Mouse (Mus musculus) midbrain, embryonic 11.5 days (tissue): Measurements from ENCODE around the gene Tsga13. TPM values are rescaled to one million over a fixed set of nuclear protein-coding genes. Genes with fewer than 3 reads are reported as not detected.

Experiments
- ATAC-seq: fragments of 200-750 bp; cut with Nextera tagmentation; 2 replicates; pipeline ENCODE4 v1.8.0; 2017; ENCODE audit warnings: moderate TSS enrichment, moderate library complexity; ENCODE audit not compliant: low FRiP score
- DNase-seq: peaks from one replicate; pipeline ENCODE4 v3.0.0; 2015; ENCODE audit warnings: low spot score; ENCODE audit errors: missing footprints
- H3K27ac ChIP-seq: fragments of 300-500 bp; sonication (generic); 2 replicates; pipeline ENCODE4 v1.5.1; 2014; ENCODE audit warnings: low read depth, low read length
- H3K27me3 ChIP-seq: fragments of 300-500 bp; sonication (generic); 2 replicates; pipeline ENCODE4 v1.6.1; 2014; ENCODE audit warnings: mild to moderate bottlenecking, low read length, moderate library complexity, mixed read lengths; ENCODE audit not compliant: control insufficient read depth, insufficient read depth
- H3K36me3 ChIP-seq: fragments of 300-500 bp; sonication (generic); 2 replicates; pipeline ENCODE4 v1.6.1; 2014; ENCODE audit warnings: mild to moderate bottlenecking, low read length, moderate library complexity, mixed read lengths; ENCODE audit not compliant: control insufficient read depth, insufficient read depth
- H3K4me1 ChIP-seq: fragments of 300-500 bp; sonication (generic); 2 replicates; pipeline ENCODE4 v1.6.1; 2014; ENCODE audit warnings: low read length; ENCODE audit not compliant: control insufficient read depth, insufficient read depth
- H3K4me2 ChIP-seq: fragments of 300-500 bp; sonication (generic); 2 replicates; pipeline ENCODE4 v1.6.1; 2014; ENCODE audit warnings: mild to moderate bottlenecking, moderate library complexity
- H3K4me3 ChIP-seq: fragments of 300-500 bp; sonication (generic); 2 replicates; pipeline ENCODE4 v1.5.1; 2014; ENCODE audit warnings: low read depth, low read length
- H3K9ac ChIP-seq: fragments of 300-500 bp; sonication (generic); 2 replicates; pipeline ENCODE4 v1.6.1; 2014; ENCODE audit warnings: low read length
- H3K9me3 ChIP-seq: fragments of 300-500 bp; sonication (generic); 2 replicates; pipeline ENCODE4 v1.6.1; 2016; ENCODE audit warnings: low read length; ENCODE audit not compliant: control insufficient read depth
- WGBS: fragments of 180-500 bp; shearing (Covaris S2); extraction: QIAGEN DNeasy Blood & Tissue Kit; methylation state at CpG from one replicate; pipeline ENCODE4 v1.1.7; 2014; 5-methylcytosine and 5-hydroxymethylcytosine counted together
- polyA plus RNA-seq: library from polyadenylated mRNA; unstranded; fragments of >200 nt; fragmentation: Nextera tagmentation; extraction: Ambion mirVana; gene quantifications from 2 replicates; pipeline ENCODE4 v1.2.1, GENCODE M21; 2014

Tsga13 gene
- 0.23 and 0.30 TPM in 2 replicates for polyA plus RNA-seq

- 96% methylated on average over 2 of the region's 2 CpGs for WGBS
- H3K36me3 ChIP-seq = no peaks in the 10 kb centered on the region
- H3K9ac ChIP-seq = no peak within 1 kb of the TSS
- DNase-seq (peak; percentile 41), ATAC-seq (no peak)
- H3K4me2 ChIP-seq = no peak within 1 kb of the TSS
- no peaks in the 10 kb centered on the region for H3K4me1 ChIP-seq
- no peak within 1 kb of the TSS for H3K4me3 ChIP-seq
- no peaks in the 10 kb centered on the region for H3K9me3 ChIP-seq
- no peak within 1 kb of the TSS for H3K27ac ChIP-seq
- no peaks in the 10 kb centered on the region for H3K27me3 ChIP-seq
Observed at GRCm38 (mm10) chr6:30915473-30915872, at the start of gene Tsga13. Gene Tsga13, minus strand, starts transcription at chr6:30915573.

GRCm38 (mm10) chr6:30958736-30959540 is 43.6 kb upstream of the Tsga13 start, which contains the start of gene Klf14:
Gene Klf14, minus strand, starts transcription at chr6:30959078.
- DNase-seq (peak; percentile 97), ATAC-seq (0 out of 2 replicates have a peak, but pooled peaks have one; percentile 48)
- H3K4me2 ChIP-seq = peak within 1 kb of the TSS; percentile 77
- no peak within 1 kb of the TSS for H3K27ac ChIP-seq
- H3K4me3 ChIP-seq = peak within 1 kb of the TSS; percentile 54
- WGBS = under 1% methylated on average over 72 of the region's 75 CpGs
- peak within 1 kb of the TSS; percentile 44; the same call in 1 of the 2 replicates for H3K9ac ChIP-seq
- H3K9me3 ChIP-seq = peaks cover 23% of the 10 kb centered on the region
- H3K4me1 ChIP-seq = no peaks in the 10 kb centered on the region
- H3K27me3 ChIP-seq = peaks cover 55% of the 10 kb centered on the region
- H3K36me3 ChIP-seq = no peaks in the 10 kb centered on the region

- 0 out of 2 replicates have a peak, but pooled peaks have one; percentile 40 for ATAC-seq
- H3K4me2 ChIP-seq = peak overlapping the region; percentile 77
- H3K27me3 ChIP-seq = peaks cover 55% of the 10 kb centered on the region
- H3K9ac ChIP-seq = 0 out of 2 replicates have a peak overlapping the region, but pooled peaks have one; percentile 44
- 2% methylated on average over 84 of the region's 84 CpGs for WGBS
- no peak overlapping the region for H3K27ac ChIP-seq
- H3K4me1 ChIP-seq = no peaks in the 10 kb centered on the region
- DNase-seq = peak; percentile 93
- peaks cover 23% of the 10 kb centered on the region for H3K9me3 ChIP-seq
- no peaks in the 10 kb centered on the region for H3K36me3 ChIP-seq
- peak overlapping the region; percentile 54 for H3K4me3 ChIP-seq
Observed at GRCm38 (mm10) chr6:30957784-30958735, 42.7 kb upstream of the Tsga13 start.

- H3K4me2 ChIP-seq = no peak overlapping the region
- 67% methylated on average over 5 of the region's 5 CpGs for WGBS
- no peaks in the 10 kb centered on the region for H3K27me3 ChIP-seq
- no peaks in the 10 kb centered on the region for H3K4me1 ChIP-seq
- H3K9ac ChIP-seq = no peak overlapping the region
- no peaks in the 10 kb centered on the region for H3K9me3 ChIP-seq
- no peaks in the 10 kb centered on the region for H3K36me3 ChIP-seq
- ATAC-seq (no peak), DNase-seq (no peak)
- no peak overlapping the region for H3K4me3 ChIP-seq
- H3K27ac ChIP-seq = no peak overlapping the region
Observed at GRCm38 (mm10) chr6:30939264-30939663, 23.9 kb upstream of the Tsga13 start.

- peaks cover 2% of the 10 kb centered on the region; the same call in 1 of the 2 replicates for H3K4me1 ChIP-seq
- ATAC-seq = no peak
- no peak overlapping the region for H3K4me3 ChIP-seq
- 40% methylated on average over 2 of the region's 2 CpGs for WGBS
- H3K27ac ChIP-seq = no peak overlapping the region
- no peak overlapping the region for H3K9ac ChIP-seq
- H3K4me2 ChIP-seq = no peak overlapping the region
- H3K27me3 ChIP-seq = no peaks in the 10 kb centered on the region
- no peaks in the 10 kb centered on the region; the same call in 1 of the 2 replicates for H3K9me3 ChIP-seq
- H3K36me3 ChIP-seq = no peaks in the 10 kb centered on the region
- DNase-seq = peak; percentile 85
Observed at GRCm38 (mm10) chr6:30922821-30923220, 7.4 kb upstream of the Tsga13 start.

GRCm38 (mm10) chr6:30921826-30922225 is 6.5 kb upstream of the Tsga13 start:
- no peaks in the 10 kb centered on the region for H3K27me3 ChIP-seq
- no peaks in the 10 kb centered on the region for H3K36me3 ChIP-seq
- H3K4me1 ChIP-seq = peaks cover 2% of the 10 kb centered on the region; the same call in 1 of the 2 replicates
- 76% methylated on average over 10 of the region's 11 CpGs for WGBS
- H3K9me3 ChIP-seq = no peaks in the 10 kb centered on the region; the same call in 1 of the 2 replicates
- no peak overlapping the region for H3K27ac ChIP-seq
- H3K9ac ChIP-seq = no peak overlapping the region
- no peak overlapping the region for H3K4me3 ChIP-seq
- no peak overlapping the region for H3K4me2 ChIP-seq
- DNase-seq (peak; percentile 73), ATAC-seq (no peak)

- Histone ChIP-seq H3K36me3 (no peaks in the 10 kb centered on the region), H3K4me1 (peaks cover 2% of the 10 kb centered on the region; the same call in 1 of the 2 replicates), H3K4me3 (0 out of 2 replicates have a peak overlapping the region, but pooled peaks have one; percentile 9), H3K27ac (no peak overlapping the region), H3K9ac (peak overlapping the region; percentile 44), H3K9me3 (no peaks in the 10 kb centered on the region; the same call in 1 of the 2 replicates), H3K27me3 (no peaks in the 10 kb centered on the region), H3K4me2 (peak overlapping the region; percentile 37)
- no peak for ATAC-seq
- WGBS = 46% methylated on average over 21 of the region's 21 CpGs
- DNase-seq = peak; percentile 89
Observed at GRCm38 (mm10) chr6:30920834-30921675, 5.7 kb upstream of the Tsga13 start.

GRCm38 (mm10) chr6:30907970-30908369 is 7.4 kb downstream of the Tsga13 start:
- DNase-seq (peak; percentile 82), ATAC-seq (no peak)
- Histone ChIP-seq H3K4me3 (no peak overlapping the region), H3K36me3 (no peaks in the 10 kb centered on the region), H3K27me3 (no peaks in the 10 kb centered on the region), H3K9me3 (no peaks in the 10 kb centered on the region), H3K4me2 (no peak overlapping the region), H3K9ac (no peak overlapping the region), H3K4me1 (no peaks in the 10 kb centered on the region), H3K27ac (no peak overlapping the region)
- 39% methylated on average over 3 of the region's 3 CpGs for WGBS
